Mouse (Mus musculus) CD4-positive, CD25-positive, alpha-beta regulatory T cell, adult 2 months (primary cell): ENCODE results near the gene Slc2a9.
"Not testable (repeated sequence)": the region's sequence is repeated elsewhere in the genome, so short reads cannot be mapped to it uniquely, and the experiment has no call there.

Experiments
- DNase-seq: peaks from one replicate; pipeline ENCODE4 v3.0.0-alpha.2; 2012; ENCODE audit warnings: low read depth, low spot score

The Slc2a9 gene

DNA sequence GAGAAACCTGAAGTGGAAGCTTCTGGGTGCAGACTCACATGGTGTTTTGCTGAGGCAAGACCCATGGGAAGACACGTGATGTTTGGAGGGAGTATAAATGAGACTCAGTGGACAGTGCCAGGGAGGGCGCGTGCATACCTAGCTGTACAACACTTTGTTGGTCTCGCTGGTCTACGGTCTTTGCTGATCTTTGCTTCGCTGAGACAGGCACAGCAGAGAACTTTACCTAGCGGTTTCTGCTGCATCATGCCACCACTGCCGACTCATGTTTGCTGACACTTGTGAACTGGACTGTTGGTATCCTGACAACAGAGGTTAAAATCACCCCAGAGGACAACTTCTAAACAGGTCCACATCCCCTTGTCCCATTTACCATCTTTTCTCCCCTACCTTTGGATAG, 2.9 kb downstream of the Slc2a9 start:
- no peak for DNase-seq

- DNase-seq = no peak
These were observed 3.6 kb downstream of the Slc2a9 start for GRCm38 (mm10) chr5:38499316-38499811.

DNA sequence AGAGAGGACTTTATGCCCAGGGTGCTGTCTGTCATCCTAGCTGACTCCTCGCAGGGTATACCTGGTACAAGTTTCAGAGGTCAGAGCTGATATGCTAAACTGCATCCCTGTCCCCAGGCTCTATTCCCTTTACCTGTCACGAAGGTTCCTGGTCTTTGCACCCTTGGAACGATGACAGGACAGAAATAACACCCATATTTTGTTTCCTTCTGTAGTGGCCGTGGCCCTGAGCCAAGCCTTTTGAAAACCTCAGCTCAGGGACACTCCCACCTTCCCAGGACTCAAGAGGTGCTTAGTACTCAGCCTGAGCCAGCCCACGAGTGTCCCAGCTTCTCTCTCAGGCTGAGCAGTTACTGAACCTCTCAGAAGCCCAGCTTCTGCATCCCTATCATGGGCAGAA, 4.5 kb downstream of the Slc2a9 start:
- no peak for DNase-seq

DNA sequence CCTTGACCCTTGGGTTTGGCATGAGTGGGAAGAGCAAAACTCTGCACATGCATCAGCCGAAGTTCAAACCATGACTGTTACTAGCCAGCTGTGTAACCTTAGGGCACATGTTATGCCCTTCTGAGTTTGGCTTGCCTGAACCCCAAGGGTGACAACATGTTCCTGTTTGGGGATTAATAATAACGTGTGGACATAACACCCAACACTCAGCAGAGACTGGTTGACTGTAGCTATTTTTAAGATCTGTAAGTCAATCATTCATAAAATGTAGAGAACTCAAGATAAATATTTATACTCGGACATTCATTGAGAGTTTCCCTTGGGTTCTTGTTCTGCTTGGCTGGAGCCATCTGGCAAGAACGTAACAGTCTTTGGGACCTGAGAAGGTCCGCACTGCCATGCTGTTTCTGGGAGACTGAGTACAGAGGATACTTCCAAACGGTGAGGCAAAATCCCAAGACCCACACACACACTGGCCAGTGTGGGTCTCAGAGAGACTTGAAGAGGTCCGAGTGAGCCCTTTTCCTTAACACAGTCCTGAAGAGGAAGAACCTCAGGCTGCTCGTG, 6.4 kb downstream of the Slc2a9 start:
- no peak for DNase-seq

DNA sequence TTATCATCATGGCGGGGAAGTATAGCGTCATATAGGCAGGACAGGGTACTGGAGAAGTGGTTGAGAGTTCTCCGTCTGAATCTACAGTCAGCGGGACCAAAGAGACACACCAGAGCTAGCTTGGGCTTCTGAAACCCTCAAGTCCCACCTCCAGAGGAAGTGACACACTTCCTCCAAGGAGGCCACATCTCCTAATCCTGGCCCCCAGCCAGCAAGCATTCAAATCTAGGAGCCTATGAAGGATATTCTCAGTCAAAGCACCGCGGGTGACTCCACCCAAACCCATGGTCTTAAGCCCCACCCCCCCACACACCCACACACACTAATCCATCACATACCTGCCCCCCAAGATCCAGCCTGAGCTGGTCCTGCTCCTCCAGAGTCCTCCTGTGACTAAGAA, 9.1 kb downstream of the Slc2a9 start:
- DNase-seq = peak; percentile 11

GRCm38 (mm10) chr5:38491763-38492162, 11.2 kb downstream of the Slc2a9 start:
- DNase-seq = no peak

DNA sequence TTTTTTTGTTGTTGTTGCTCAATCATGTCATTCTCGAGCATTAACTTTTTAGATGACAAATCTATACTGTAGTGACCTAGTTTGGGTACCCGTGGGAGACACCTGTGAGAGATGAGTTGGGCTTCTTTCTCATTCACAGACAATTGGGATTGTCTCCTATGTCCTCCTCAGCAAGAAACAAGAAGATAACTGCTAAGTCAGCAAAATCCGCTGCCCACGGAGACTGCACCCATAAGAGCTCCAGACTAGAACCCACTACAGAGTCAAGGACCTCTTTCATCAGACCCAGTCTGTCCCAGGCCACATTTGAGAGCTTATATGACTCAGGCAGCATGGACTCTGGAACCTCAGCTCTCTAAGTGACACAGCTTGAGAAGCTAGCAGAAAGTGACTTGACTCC, 13.2 kb downstream of the Slc2a9 start:
- DNase-seq = no peak

DNA sequence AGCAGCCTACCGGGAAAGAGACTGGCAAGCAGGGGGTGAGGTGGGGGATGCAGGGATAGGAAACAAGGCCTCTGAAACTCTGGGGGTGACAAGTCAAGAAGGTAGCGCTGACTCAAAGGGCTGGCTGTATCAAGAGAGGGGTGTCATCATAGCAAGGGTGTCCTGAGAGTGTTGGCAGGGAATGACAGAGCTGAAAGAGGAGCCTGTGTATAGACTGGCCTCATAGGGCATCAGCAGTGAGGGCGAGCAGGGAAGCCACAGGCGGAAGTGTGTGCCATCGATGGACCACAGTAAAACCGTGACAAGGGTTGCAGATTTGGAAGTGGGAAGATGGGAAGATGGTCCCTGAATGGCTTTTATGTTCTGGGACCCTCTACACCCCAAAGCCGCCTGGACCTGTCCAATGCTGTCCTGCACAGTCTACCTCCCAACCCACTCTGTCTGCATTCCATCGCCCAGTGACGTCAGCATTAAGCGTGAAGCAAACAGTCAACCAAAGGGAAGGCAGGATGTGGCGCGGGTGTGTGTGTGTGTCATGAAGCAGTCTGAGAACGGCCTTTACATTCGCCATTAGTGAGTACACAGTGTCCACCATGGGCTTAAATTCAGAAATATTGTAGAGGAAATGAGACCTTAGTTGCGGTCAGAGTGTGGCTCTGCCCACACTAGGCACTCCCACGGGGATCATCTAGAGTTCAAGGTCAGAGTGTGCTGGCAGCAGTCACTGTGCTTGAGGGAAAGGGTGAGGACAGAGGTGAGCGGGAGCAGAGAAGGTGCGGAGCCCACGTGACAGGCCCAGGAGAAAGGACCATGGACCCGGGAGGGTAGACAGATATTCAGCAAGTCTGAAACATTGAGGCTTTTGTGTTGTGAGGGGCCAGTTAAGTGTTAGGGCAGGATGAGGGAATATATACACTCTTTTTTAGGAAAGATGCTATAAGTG, 14.0 kb downstream of the Slc2a9 start:
- DNase-seq = no peak

DNA sequence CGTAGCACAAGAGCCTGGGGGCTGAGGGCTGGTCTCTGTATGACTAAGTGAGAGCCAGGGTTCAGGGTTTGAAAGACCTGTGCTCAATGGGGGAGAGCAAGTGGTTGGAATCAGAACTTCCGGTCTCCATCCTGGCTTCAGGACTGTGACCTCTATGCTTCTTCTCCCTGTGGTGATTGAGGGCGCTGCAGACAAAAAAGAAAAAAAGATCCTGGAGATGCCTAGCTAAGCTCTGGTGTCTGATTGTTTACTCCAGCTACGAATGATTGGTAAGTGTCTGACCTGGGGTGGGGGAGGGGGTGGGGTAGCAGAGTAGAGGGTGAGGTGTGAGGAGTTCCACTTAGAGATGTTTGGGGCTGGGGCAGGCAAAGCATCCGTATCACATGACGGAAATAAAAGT, 14.9 kb downstream of the Slc2a9 start:
- DNase-seq = no peak

DNA sequence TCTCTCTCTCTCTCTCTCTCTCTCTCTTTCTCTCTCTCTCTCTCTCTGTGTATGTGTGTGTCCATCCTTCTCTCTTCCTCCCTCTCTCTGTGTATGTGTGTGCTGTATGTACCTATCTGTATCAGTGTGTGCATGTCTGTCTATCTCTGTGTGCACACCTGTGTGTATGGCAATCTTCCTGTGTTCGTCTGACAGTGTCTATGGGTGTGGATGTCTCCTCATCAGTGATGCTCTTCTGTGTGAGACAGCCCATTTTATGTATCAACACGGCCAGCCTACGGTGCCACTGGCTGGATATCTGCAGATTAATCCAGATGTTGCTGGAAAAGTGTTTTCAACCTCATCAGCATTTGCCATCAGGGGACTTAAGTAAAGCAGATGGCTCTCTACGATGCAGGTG, 15.7 kb downstream of the Slc2a9 start:
- no peak for DNase-seq

DNA sequence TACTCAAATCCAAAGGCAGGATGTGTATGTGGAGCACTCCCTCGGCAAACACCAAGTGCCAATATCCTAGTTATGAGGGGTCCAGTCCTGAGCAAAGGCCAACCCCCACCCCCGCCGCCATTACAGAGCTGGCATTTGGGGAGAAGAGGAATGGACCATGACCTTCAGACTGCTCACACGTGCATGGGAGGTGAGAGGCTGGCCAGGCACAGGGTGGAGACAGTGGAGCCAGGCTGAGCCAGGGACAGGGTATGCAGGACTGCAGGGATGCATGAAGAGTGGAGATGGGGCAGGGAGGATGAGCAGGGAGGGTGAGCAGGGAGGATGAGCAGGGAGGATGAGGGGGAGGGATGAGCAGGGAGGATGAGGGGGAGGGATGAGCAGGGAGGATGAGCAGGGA, 17.0 kb downstream of the Slc2a9 start:
- no peak for DNase-seq

DNA sequence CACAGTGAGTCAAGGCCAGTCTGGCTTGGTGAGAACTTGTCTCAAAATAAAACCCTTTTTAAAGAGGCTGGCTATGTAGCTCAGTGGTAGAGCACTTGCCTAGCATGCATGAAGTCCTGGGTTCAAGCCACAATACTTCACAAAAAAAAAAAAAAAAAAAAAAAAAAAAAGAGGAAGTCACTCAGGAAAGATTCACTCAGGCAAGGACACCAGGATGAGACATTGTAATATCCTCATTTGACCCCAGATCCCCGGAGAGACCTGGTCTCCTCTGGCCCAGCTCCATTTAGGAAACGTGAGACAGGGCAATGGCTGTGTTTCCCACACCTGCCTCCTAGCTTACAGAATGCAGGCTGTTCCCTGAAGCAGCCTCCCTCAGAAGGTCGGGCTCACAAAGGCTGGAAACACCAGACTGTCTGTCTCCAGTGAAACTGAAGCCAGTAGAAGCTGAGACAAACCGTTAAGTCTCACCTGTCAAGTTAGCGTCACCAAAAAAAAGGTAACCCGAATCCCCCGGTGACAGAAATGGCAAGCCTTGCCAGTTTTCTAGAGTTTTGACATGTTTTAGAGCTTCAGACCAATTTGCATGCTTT, 19.3 kb downstream of the Slc2a9 start:
- no peak for DNase-seq

DNA sequence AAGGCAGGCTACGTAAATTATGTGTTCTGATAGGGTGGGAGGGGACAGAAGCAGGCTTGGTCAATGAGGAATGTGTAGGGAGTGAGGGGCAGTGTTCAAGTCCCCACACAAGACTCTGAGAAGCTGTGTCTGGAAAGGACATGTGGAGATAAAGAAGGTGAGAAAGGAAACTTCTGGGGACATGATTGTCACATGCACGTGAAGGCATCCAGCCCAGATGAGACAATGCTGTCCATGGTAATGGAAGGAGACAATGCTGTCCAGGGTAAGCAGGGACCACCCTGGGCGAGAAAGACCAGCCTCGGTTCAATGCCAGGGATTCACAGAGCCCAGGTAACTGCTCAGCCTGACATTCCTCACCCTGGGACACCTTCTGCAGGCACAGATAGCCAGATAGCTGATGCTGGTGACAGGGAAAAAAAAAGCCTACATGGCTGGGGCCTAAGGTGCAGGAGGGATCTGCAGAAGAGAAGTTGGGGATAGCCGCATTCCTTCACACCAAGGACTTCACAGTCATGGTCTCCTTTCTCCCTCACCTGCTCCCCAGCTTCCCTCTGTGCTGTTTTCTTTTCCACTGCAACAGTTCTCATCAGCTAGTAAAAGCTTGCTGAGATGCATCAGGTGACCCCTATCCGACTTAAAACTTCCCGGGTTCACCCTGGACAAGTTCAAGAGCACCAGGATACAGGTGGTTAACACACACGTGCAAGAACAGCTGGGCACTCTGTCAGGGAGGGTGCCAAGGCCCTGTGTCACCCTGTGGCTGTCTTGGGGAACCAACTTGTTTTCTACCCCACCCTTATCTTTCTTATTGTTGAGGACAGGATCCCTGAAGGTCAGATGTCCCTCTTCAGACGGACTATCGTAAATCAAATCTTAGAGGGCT, 21.9 kb downstream of the Slc2a9 start:
- no peak for DNase-seq

DNA sequence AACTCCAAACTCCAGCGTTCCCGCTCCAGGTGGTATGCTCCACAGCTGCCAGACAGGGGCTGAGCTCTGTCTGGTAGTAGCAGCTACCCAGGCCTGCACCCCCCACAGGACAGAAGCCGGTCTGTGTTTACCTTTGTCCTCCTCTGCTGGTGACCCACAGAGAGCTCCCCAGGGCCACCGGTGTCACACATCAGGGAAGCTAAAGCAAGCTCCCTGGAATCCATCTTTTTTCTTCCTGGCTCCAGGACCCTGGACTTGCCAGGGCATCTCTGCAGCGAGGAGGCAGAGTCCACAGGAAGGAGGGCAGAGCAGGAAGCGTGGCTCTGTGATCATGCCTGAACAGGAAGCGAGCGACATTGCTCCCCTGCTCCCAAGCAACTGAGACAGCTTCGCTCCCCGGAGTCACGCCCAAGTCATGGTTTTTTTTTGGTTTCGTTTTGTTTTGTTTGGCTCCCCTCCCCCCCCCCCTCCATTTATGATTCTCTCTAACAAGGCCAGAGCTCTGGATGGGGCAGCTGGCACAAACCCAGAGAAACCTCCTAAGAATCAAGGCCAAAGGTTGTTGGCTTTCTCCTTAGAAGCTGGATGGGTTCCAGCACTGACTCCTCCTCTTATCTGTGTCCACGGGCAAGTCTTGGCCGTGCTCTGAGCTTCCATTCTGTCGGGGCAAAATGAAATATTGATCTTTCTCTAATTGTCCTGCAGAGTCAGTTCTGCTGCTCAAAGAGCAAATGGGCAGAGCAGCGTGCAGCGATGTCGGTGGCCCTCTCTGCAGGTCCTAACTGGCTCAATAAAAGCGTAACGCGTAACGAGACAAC, 22.8 kb downstream of the Slc2a9 start:
- peak; percentile 83 for DNase-seq

GRCm38 (mm10) chr5:38479545-38479907, 23.4 kb downstream of the Slc2a9 start:
- DNase-seq = not testable (repeated sequence)

GRCm38 (mm10) chr5:38479027-38479426, 23.9 kb downstream of the Slc2a9 start:
- DNase-seq = peak; percentile 54

DNA sequence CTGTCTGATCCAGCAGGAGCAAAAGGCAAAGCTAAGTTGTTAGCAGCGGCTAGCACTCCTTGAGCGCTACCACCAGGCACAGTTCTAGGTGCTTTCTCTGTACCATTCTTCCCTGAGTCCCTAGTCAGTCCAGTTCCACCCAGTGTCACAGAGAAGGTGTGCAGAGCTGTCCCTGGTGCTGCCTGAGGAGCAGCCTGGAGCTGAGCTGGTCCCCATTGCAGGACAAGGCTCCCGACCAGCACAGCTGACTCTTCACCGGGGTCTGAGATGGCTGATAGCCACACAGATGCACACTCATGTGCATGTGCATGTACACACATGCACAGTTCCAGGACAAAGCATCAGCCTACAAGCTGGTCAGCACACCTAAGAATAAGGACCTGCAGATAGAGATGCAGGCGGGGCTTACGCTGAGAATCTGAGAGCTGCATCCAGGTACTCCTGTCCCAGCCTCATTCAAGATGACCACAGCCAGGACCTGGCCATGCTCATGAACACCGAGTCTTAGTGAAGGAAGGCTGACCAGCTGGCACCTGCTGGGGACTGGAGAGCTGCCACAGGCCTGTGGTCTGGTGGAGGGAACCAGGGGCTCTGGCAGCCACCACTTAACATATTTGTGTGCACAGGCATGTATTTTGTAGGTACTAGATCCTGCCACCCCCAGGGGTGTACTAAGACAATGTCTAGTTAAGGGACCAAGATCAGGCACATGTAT, 25.1 kb downstream of the Slc2a9 start:
- DNase-seq = peak; percentile 5

GRCm38 (mm10) chr5:38476861-38477565, 25.9 kb downstream of the Slc2a9 start:
- peak; percentile 17 for DNase-seq

DNA sequence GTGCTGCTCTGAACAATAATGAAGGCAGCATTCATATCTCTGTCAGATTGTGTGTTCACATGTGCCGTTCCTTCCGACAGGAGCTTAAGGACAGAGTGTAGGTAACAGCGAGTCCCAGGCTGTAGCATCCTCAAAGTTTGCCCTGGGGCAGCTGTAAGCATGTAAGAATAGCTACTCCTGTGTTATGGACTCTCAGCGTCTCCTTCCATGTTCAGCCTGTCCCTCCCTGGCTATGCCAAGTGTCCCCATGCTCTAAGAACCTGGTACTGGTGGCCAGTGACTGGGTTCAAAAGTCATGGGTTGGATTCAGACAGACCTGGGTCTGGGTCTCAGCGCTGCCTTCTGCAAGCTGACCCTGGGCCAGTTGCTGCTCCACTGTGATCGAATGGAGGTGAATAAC, 32.1 kb downstream of the Slc2a9 start:
- no peak for DNase-seq
